Mouse (Mus musculus) MEL (cell line): ENCODE results near the gene Zscan10. TPM values are rescaled to one million over a fixed set of nuclear protein-coding genes. Genes with fewer than 3 reads are reported as not detected.

Experiments used
- DNase-seq: peaks from one replicate; pipeline ENCODE4 v3.0.0; 2011; ENCODE audit warnings: low read depth, low spot score
- H3K27ac ChIP-seq: 2 replicates; pipeline ENCODE4 v1.5.1; 2012; ENCODE audit warnings: low read depth, mild to moderate bottlenecking, control low read depth, low read length, moderate library complexity; ENCODE audit not compliant: control insufficient read depth
- H3K27me3 ChIP-seq, 2 experiments: fragments of 150-350 bp in 1 of 2; sonication (generic) in 1 of 2; 2 replicates each; pipeline ENCODE4 v1.6.1; 2012; ENCODE audit warnings: low read length in 2 of 2, mild to moderate bottlenecking in 2 of 2, improper control_type of control experiment in 1 of 2, moderate library complexity in 1 of 2; ENCODE audit not compliant: insufficient read depth in 2 of 2, control insufficient read depth in 1 of 2
- H3K36me3 ChIP-seq, 2 experiments: 2 replicates each; pipeline ENCODE4 v1.6.1; 2012 to 2014; ENCODE audit warnings: low read length in 2 of 2, improper control_type of control experiment in 1 of 2, inconsistent platforms in 1 of 2, mild to moderate bottlenecking in 1 of 2; ENCODE audit not compliant: insufficient read depth in 2 of 2, control insufficient read depth in 1 of 2
- H3K4me1 ChIP-seq, 2 experiments: fragments of 150-350 bp in 1 of 2; sonication (generic) in 1 of 2; 2 replicates each; pipeline ENCODE4 v1.6.1; 2012; ENCODE audit warnings: low read length in 2 of 2, improper control_type of control experiment in 1 of 2, mild to moderate bottlenecking in 1 of 2; ENCODE audit not compliant: insufficient read depth in 2 of 2, control insufficient read depth in 1 of 2
- H3K4me3 ChIP-seq, 2 experiments: fragments of 150-350 bp in 1 of 2; sonication (generic) in 1 of 2; 2 replicates each; pipeline ENCODE4 v1.5.1; 2012; ENCODE audit warnings: low read depth in 2 of 2, low read length in 2 of 2, mild to moderate bottlenecking in 2 of 2, moderate library complexity in 2 of 2, control low read depth in 1 of 2, improper control_type of control experiment in 1 of 2; ENCODE audit not compliant: control insufficient read depth in 1 of 2, insufficient read depth in 1 of 2
- H3K79me2 ChIP-seq: 2 replicates; pipeline ENCODE4 v1.6.1; 2012; ENCODE audit warnings: mild to moderate bottlenecking, low read length, moderate library complexity; ENCODE audit not compliant: control insufficient read depth, poor library complexity, insufficient read depth
- H3K9ac ChIP-seq: 2 replicates; pipeline ENCODE4 v1.6.1; 2012; ENCODE audit warnings: low read depth, mild to moderate bottlenecking, control low read depth, low read length, moderate library complexity; ENCODE audit not compliant: control insufficient read depth, poor library complexity, severe bottlenecking
- H3K9me3 ChIP-seq: fragments of 150-350 bp; sonication (generic); replicated peaks from 2 replicates; pipeline ENCODE4 v1.6.1; 2012; ENCODE audit warnings: mild to moderate bottlenecking, low read length, improper control_type of control experiment, moderate library complexity; ENCODE audit not compliant: insufficient read depth
- CHD2 ChIP-seq: IDR thresholded peaks from 2 replicates; pipeline ENCODE4 v1.6.1; 2011; ENCODE audit warnings: low read length, improper control_type of control experiment
- ELF1 ChIP-seq: IDR thresholded peaks from 2 replicates; pipeline ENCODE4 v1.6.1; 2014; ENCODE audit warnings: low read depth, mild to moderate bottlenecking, inconsistent platforms, low read length, improper control_type of control experiment, moderate library complexity
- GABPA ChIP-seq: IDR thresholded peaks from 2 replicates; pipeline ENCODE4 v1.6.1; 2012; ENCODE audit warnings: low read depth, mild to moderate bottlenecking, inconsistent platforms, low read length, improper control_type of control experiment, moderate library complexity
- MAX ChIP-seq: IDR thresholded peaks from 2 replicates; pipeline ENCODE4 v1.6.1; 2011; ENCODE audit warnings: low read length, improper control_type of control experiment
- MEF2A ChIP-seq: IDR thresholded peaks from 2 replicates; pipeline ENCODE4 v1.6.1; 2014; ENCODE audit warnings: low read depth, mild to moderate bottlenecking, inconsistent platforms, low read length, improper control_type of control experiment; ENCODE audit not compliant: poor library complexity, insufficient replicate concordance, severe bottlenecking; ENCODE audit errors: extremely low read depth
- MYC ChIP-seq: IDR thresholded peaks from 2 replicates; pipeline ENCODE4 v1.6.1; 2011; ENCODE audit warnings: low read depth, mild to moderate bottlenecking, low read length, improper control_type of control experiment, moderate library complexity
- POLR2A ChIP-seq, 2 experiments: IDR thresholded peaks; 2 replicates each; pipeline ENCODE4 v1.6.1; 2011 to 2012; ENCODE audit warnings: low read length in 2 of 2, mild to moderate bottlenecking in 2 of 2, control low read depth in 1 of 2, improper control_type of control experiment in 1 of 2, low read depth in 1 of 2, moderate library complexity in 1 of 2; ENCODE audit not compliant: control insufficient read depth in 1 of 2, insufficient read depth in 1 of 2, poor library complexity in 1 of 2
- POLR2AphosphoS2 ChIP-seq: IDR thresholded peaks from 2 replicates; pipeline ENCODE4 v1.6.1; 2011; ENCODE audit warnings: low read length, improper control_type of control experiment
- SMC3 ChIP-seq: IDR thresholded peaks from 2 replicates; pipeline ENCODE4 v1.6.1; 2011; ENCODE audit warnings: low read depth, low read length, improper control_type of control experiment
- TAL1 ChIP-seq: IDR thresholded peaks from 2 replicates; pipeline ENCODE4 v1.6.1; 2012; ENCODE audit warnings: mild to moderate bottlenecking, inconsistent platforms, low read length, moderate library complexity, mixed read lengths
- UBTF ChIP-seq: IDR thresholded peaks from 2 replicates; pipeline ENCODE4 v1.6.1; 2012; ENCODE audit warnings: low read depth, mild to moderate bottlenecking, inconsistent platforms, low read length, improper control_type of control experiment, moderate library complexity, borderline replicate concordance; ENCODE audit not compliant: insufficient read depth
- USF2 ChIP-seq, 2 experiments: IDR thresholded peaks; 2 replicates each; pipeline ENCODE4 v1.6.1; 2011 to 2012; ENCODE audit warnings: improper control_type of control experiment in 2 of 2, low read length in 2 of 2, borderline replicate concordance in 1 of 2, inconsistent platforms in 1 of 2, low read depth in 1 of 2, mild to moderate bottlenecking in 1 of 2; ENCODE audit not compliant: insufficient read depth in 1 of 2
- ZNF384 ChIP-seq: IDR thresholded peaks from 2 replicates; pipeline ENCODE4 v1.6.1; 2012; ENCODE audit warnings: low read depth, mild to moderate bottlenecking, inconsistent platforms, low read length, improper control_type of control experiment
- polyA plus RNA-seq, 2 experiments: library from polyadenylated mRNA; stranded (reverse) in 1 of 2; unstranded in 1 of 2; fragments of >175 nt in 1 of 2; fragments of >200 nt in 1 of 2; gene quantifications; 2 replicates each; pipeline versions ENCODE4 v1.2.1 to v1.2.4; 2012; ENCODE audit warnings: low replicate concordance in 2 of 2, low read depth in 1 of 2; ENCODE audit not compliant: insufficient read length in 2 of 2, insufficient read depth in 1 of 2, missing spikeins in 1 of 2
- total RNA-seq: library from RNA; depleted of rRNA; stranded (reverse); fragments of 300-350 nt; gene quantifications from 2 replicates; pipeline ENCODE4 v1.2.3, GENCODE M21; 2012; rRNA removed

Zscan10 gene
- total RNA-seq = not detected in 2 replicates
- polyA plus RNA-seq = under 1 TPM in 1 of 2 experiments, not detected in 1; 0.08 TPM

DNA sequence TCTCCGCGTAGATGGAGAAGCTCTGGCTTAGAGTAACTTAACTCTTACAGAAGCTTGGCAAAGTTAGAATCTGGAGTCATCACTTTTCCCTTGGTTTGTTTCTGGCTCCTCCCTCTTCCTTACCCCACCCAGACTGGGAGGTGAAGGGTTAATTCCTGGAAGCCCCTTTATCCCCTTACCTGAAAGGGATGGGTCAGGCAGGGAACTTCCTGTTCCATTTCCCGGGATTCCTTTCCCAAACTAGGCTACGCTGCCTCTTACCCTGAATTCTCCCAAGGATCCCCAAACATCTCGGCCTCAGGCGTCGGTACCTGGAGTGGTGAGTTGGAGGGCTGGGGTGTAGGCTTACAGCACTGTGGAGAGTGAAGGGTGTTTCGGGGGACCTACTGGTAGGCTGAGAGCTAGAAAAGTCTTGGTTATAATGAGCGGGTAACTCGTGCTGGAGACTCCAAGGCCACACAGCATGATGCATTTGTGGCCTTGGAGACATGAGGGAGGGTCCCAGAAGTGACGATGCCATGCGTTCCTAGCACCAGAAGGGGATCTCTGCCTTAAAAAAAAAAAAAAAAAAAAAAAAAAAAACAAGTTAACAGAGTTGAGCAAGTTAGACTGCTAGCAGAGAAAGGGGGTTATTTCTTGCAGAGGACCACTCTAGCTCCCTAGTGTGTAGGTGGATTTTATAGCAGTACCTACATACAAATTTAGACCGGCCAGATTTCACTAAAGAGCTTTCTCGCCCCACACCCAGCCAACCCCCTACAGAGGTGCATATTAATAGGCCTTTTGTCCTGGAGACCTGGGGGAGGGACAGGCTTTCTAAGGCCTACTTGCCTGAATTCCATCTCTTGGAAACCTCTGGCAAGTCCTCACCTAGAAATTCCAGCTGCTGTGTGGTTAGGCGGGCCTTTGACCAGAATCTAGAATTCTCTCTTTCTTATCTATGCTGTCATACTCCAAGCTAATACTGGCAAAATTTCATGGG lies at the start of gene Zscan10:
Zscan10 (plus strand) TSS at position 216 of the 982 bp plus-strand sequence.
- TF ChIP-seq USF2 (IDR thresholded peaks at IDR 0.05; ENCODE audit: borderline replicate concordance in 1 of 2, insufficient read depth in 1 of 2, low read depth in 1 of 2, low read length in 2 of 2) (no peak), UBTF (no peak), POLR2A (IDR thresholded peaks at IDR 0.05; ENCODE audit: control insufficient read depth in 1 of 2, insufficient read depth in 1 of 2, low read depth in 1 of 2, low read length in 2 of 2, poor library complexity in 1 of 2) (no peak), MEF2A (no peak), POLR2AphosphoS2 (no peak), GABPA (no peak), TAL1 (no peak), CHD2 (no peak), MAX (no peak), MYC (no peak), ZNF384 (no peak), SMC3 (no peak), ELF1 (no peak)
- peak within 1 kb of the TSS; percentile 71 for H3K9ac ChIP-seq
- peak within 1 kb of the TSS; percentile 79 for H3K27ac ChIP-seq

GRCm38 (mm10) chr17:23550856-23551255 lies 49.8 kb upstream of the Zscan10 start:
- peak overlapping the region; percentile 71 for H3K9ac ChIP-seq
- H3K36me3 ChIP-seq = peaks cover 0 to 5% of the 10 kb centered on the region in 2 experiments; a peak in 2 of 4 replicates
- peaks cover 3% of the 10 kb centered on the region; the same call in 1 of the 2 replicates for H3K79me2 ChIP-seq
- no peaks in the 10 kb centered on the region for H3K27me3 ChIP-seq
- TF ChIP-seq MYC = no peak
- TF ChIP-seq GABPA = no peak
- TF ChIP-seq MAX = no peak
- peaks cover 0 to 12% of the 10 kb centered on the region in 2 experiments; a peak in 2 of 4 replicates for H3K4me1 ChIP-seq
- H3K4me3 ChIP-seq = peak overlapping the region; percentile 70 to 78
- no peaks in the 10 kb centered on the region for H3K9me3 ChIP-seq
- DNase-seq = peak; percentile 79
- H3K27ac ChIP-seq = peak overlapping the region; percentile 72

More for the DNA sequence above, at the start of gene Zscan10:
- Histone ChIP-seq H3K9me3 (no peaks in the 10 kb centered on the region), H3K4me1 (peaks cover 0 to 10% of the 10 kb centered on the region in 2 experiments; a peak in 2 of 4 replicates), H3K36me3 (peaks cover 0 to 5% of the 10 kb centered on the region in 2 experiments; a peak in 2 of 4 replicates), H3K4me3 (peak within 1 kb of the TSS; percentile 58 to 75), H3K27me3 (no peaks in the 10 kb centered on the region), H3K79me2 (no peaks in the 10 kb centered on the region; the same call in 1 of the 2 replicates)
- DNase-seq = no peak
